In genomic region chr19:41455091-41455626, GRCm38 (mm10) we compare ENCODE assay signal across 8 mouse cellular contexts. TPM values are rescaled to one million over a fixed set of nuclear protein-coding genes. Genes with fewer than 3 reads are reported as not detected.
DNase-seq lines count a peak whose midpoint lies in the region; ATAC-seq and TF ChIP-seq lines count a peak whose summit lies in the region.

No protein-coding gene starts in this region.

- no peaks in the 10 kb centered on the region for H3K79me2 ChIP-seq in heart, adult 2 months (replicated peaks; ENCODE audit: control insufficient read depth, insufficient read depth, low read length)

- no peaks in the 10 kb centered on the region for H3K4me1 ChIP-seq in heart, embryonic 13.5 days
- no peaks in the 10 kb centered on the region for H3K4me1 ChIP-seq in heart, adult 2 months (ENCODE audit: control insufficient read depth, insufficient read depth, low read length)
- no peaks in the 10 kb centered on the region for H3K4me1 ChIP-seq in embryonic fibroblast, embryonic 13.5 days (ENCODE audit: control insufficient read depth, insufficient read depth, low read length)

- no peaks in the 10 kb centered on the region for H3K9me3 ChIP-seq in heart, embryonic 13.5 days

- intact Hi-C loops in heart, adult 2 months (cut with DNase I) = no loop called here

- H3K36me3 ChIP-seq in heart, embryonic 13.5 days = no peaks in the 10 kb centered on the region
- no peaks in the 10 kb centered on the region for H3K36me3 ChIP-seq in heart, adult 2 months (ENCODE audit: control insufficient read depth, insufficient read depth, low read length)

- no peak for TF ChIP-seq CTCF in heart, adult 2 months (IDR thresholded peaks at IDR 0.05)
- no peak for TF ChIP-seq CTCF in embryonic fibroblast, embryonic 13.5 days (IDR thresholded peaks at IDR 0.05; ENCODE audit: borderline replicate concordance, insufficient read depth, low read length)

- no peak overlapping the region for H3K4me3 ChIP-seq in heart, embryonic 13.5 days
- H3K4me3 ChIP-seq in heart, adult 2 months = no peak overlapping the region
- H3K4me3 ChIP-seq in embryonic fibroblast, embryonic 13.5 days (ENCODE audit: insufficient read depth, low read length) = no peak overlapping the region

- no peak for DNase-seq in heart, adult 2 months
- DNase-seq in Muller cell, postnatal 12 days (ENCODE audit: inconsistent ontology term) = peak; percentile 73
- no peak for DNase-seq in thymus, adult 18-20 months
- DNase-seq in right cerebral cortex, adult 18-20 months = no peak
- no peak for DNase-seq in cerebellum, adult 11 months

- peak; percentile 68 for ATAC-seq in heart, embryonic 13.5 days (ENCODE audit: extremely low read depth, insufficient number of reproducible peaks, low FRiP score, low TSS enrichment)
- peak; percentile 98 for ATAC-seq in megakaryocyte progenitor cell, adult 5-6 weeks (replicated peaks; ENCODE audit: poor library complexity)

- no peak overlapping the region for H3K9ac ChIP-seq in heart, embryonic 13.5 days
- no peak overlapping the region for H3K9ac ChIP-seq in heart, adult 2 months (ENCODE audit: low read depth, low read length)

- H3K27ac ChIP-seq in heart, embryonic 13.5 days (replicated peaks) = 0 out of 2 replicates have a peak overlapping the region, but pooled peaks have one; percentile 28
- no peak overlapping the region for H3K27ac ChIP-seq in heart, adult 2 months
- peak overlapping the region; percentile 82 for H3K27ac ChIP-seq in embryonic fibroblast, embryonic 13.5 days (ENCODE audit: insufficient read depth, low read length)

- no peak for TF ChIP-seq POLR2A in heart, adult 2 months (IDR thresholded peaks at IDR 0.05; ENCODE audit: insufficient read depth, low read depth, low read length)
- no peak for TF ChIP-seq POLR2A in embryonic fibroblast, embryonic 13.5 days (IDR thresholded peaks at IDR 0.05; ENCODE audit: low read depth, low read length)

- WGBS in heart, embryonic 13.5 days = 44% methylated on average over 6 of the region's 6 CpGs
- 50% methylated on average over 6 of the region's 6 CpGs for WGBS in heart, adult 2 months

- no peak for TF ChIP-seq EP300 in heart, adult 2 months (IDR thresholded peaks at IDR 0.05; ENCODE audit: insufficient read depth, low read depth, low read length)

- no peak overlapping the region for H3K4me2 ChIP-seq in heart, embryonic 13.5 days

- no peaks in the 10 kb centered on the region for H3K27me3 ChIP-seq in heart, embryonic 13.5 days (replicated peaks)
- H3K27me3 ChIP-seq in heart, adult 2 months (ENCODE audit: control insufficient read depth, insufficient read depth, low read length) = no peaks in the 10 kb centered on the region

RNA-seq across cellular contexts. Expression of gene Lcor, which starts 27.3 kb away (rescaled TPM):
- 9.2 and 11.0 TPM in 2 replicates for polyA plus RNA-seq in heart, embryonic 13.5 days (2015; fragmentation: Nextera tagmentation; extraction: Ambion mirVana)
- 10 to 100 TPM; 12.2 to 12.8 TPM for total RNA-seq in heart, adult 2 months (2021)
- polyA plus RNA-seq in heart, adult 2 months (2012; rRNA removed) = 1.7 and 4.2 TPM in 2 replicates
- 8.0 and 8.4 TPM in 2 replicates for polyA plus RNA-seq in embryonic fibroblast, embryonic 13.5 days (2011; ENCODE audit: insufficient read length, low read depth, missing spikeins)
- total RNA-seq in megakaryocyte progenitor cell, adult 5-6 weeks (2015) = 9.7 and 11.7 TPM in 2 replicates
- total RNA-seq in megakaryocyte progenitor cell, adult 5-6 weeks (2017) = 11.6 and 17.4 TPM in 2 replicates
